Mouse (Mus musculus): ENCODE measurements around the gene Fam89b. TPM values are rescaled to one million over a fixed set of nuclear protein-coding genes. Genes with fewer than 3 reads are reported as not detected.

The Fam89b gene
- polyA plus RNA-seq, 1 experiment from 2014 or later: 68.6 TPM

DNA sequence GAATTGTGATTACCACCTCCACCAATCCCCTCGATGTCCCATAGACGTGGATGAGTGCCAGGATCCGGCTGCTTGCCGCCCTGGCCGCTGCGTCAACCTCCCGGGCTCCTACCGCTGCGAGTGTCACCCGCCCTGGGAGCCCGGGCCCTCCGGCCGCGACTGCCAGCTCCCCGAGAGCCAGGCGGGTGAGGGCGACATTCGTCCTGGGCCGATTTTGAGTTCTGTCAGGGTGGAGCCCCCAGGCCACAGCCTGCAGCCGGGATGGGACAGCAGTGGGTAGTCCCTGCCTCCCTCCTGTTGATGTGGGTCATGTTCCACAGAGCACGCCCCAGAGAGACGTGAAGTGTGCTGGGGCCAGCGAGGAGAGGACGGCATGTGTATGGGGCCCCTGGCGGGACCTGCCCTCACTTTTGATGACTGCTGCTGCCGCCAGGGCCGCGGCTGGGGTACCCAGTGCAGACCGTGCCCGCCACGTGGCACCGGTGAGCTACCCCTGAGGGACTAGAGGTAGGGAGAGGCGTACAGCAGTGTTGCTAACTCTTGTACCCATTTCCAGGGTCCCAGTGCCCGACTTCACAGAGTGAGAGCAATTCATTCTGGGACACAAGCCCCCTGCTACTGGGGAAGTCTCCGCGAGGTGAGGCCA is 27.7 kb upstream of the Fam89b start:
- peak overlapping the region; percentile 55 for H3K9ac ChIP-seq (ENCODE audit: low read length)

DNA sequence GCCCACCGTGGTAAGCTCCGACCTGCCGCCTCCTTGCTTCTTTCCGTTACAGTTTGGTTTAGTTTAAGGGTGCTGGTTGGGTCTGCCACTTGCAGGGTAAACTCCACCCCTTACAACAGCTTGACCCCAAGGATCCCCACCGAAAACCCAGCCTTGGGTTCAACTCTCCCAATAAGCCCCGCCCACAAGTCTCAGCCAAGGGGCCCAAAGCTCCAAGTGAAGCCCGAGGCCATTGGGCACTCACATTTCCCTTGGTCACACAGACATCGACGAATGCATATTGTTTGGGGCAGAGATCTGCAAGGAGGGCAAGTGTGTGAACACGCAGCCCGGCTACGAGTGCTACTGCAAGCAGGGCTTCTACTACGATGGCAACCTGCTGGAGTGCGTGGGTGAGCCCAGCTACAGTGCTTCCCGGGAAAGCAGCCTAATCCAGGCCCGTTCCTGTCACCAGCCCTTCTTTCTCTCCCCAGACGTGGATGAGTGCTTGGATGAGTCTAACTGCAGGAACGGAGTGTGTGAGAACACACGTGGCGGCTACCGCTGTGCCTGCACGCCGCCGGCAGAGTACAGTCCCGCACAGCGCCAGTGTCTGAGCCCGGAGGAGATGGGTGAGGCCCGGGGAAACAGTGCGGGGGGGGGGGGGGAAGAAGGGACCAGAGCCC is 27.0 kb upstream of the Fam89b start:
- Histone ChIP-seq H3K27me3 (ENCODE audit: control insufficient read depth, insufficient read depth, low read length) (peaks cover 8% of the 10 kb centered on the region; the same call in 1 of the 2 replicates), H3K4me1 (ENCODE audit: control insufficient read depth, insufficient read depth, low read length) (peaks cover 10% of the 10 kb centered on the region), H3K4me2 (ENCODE audit: low read depth, low read length) (peak overlapping the region; percentile 57), H3K36me3 (ENCODE audit: control insufficient read depth, insufficient read depth) (peaks cover 36% of the 10 kb centered on the region), H3K27ac (ENCODE audit: low read length) (no peak overlapping the region), H3K9me3 (replicated peaks; ENCODE audit: control insufficient read depth, low read length) (no peaks in the 10 kb centered on the region), H3K4me3 (ENCODE audit: low read length) (peak overlapping the region; percentile 28), H3K9ac (ENCODE audit: low read length) (peak overlapping the region; percentile 45)
- WGBS: 21% methylated on average over 29 of the region's 29 CpGs
- peak; percentile 54 for ATAC-seq (replicated peaks; ENCODE audit: extremely low read depth, insufficient read depth, low FRiP score)

More for the DNA sequence above, 27.7 kb upstream of the Fam89b start:
- H3K36me3 ChIP-seq (ENCODE audit: control insufficient read depth, insufficient read depth): peaks cover 37% of the 10 kb centered on the region
- peak overlapping the region; percentile 28 for H3K4me3 ChIP-seq (ENCODE audit: low read length)
- H3K9me3 ChIP-seq (replicated peaks; ENCODE audit: control insufficient read depth, low read length): no peaks in the 10 kb centered on the region
- peaks cover 8% of the 10 kb centered on the region for H3K4me1 ChIP-seq (ENCODE audit: control insufficient read depth, insufficient read depth, low read length)
- ATAC-seq (replicated peaks; ENCODE audit: extremely low read depth, insufficient read depth, low FRiP score): peak; percentile 34; the same call in 1 of the 2 replicates
- H3K27ac ChIP-seq (ENCODE audit: low read length): no peak overlapping the region
- H3K27me3 ChIP-seq (ENCODE audit: control insufficient read depth, insufficient read depth, low read length): peaks cover 6% of the 10 kb centered on the region; the same call in 1 of the 2 replicates
- peak overlapping the region; percentile 57 for H3K4me2 ChIP-seq (ENCODE audit: low read depth, low read length)
- 24% methylated on average over 36 of the region's 36 CpGs for WGBS

DNA sequence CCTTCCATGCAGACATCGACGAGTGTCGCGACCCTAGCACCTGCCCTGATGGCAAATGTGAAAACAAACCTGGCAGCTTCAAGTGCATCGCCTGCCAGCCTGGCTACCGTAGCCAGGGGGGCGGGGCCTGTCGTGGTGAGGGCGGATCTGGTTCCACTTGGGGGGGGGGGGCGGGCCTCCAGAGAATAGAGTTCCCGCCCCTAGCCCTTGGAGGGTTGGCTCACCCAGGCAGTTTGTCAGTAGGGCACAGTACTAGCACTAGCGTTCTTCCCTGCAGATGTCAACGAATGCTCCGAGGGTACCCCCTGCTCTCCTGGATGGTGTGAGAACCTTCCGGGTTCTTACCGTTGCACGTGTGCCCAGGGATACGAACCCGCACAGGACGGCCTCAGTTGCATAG is 22.3 kb upstream of the Fam89b start:
- H3K27me3 ChIP-seq (ENCODE audit: control insufficient read depth, insufficient read depth, low read length): peaks cover 31% of the 10 kb centered on the region
- no peak for ATAC-seq (replicated peaks; ENCODE audit: extremely low read depth, insufficient read depth, low FRiP score)
- WGBS: 20% methylated on average over 20 of the region's 20 CpGs
- 0 out of 2 replicates have a peak, but pooled peaks cover 2% of the 10 kb centered on the region for H3K36me3 ChIP-seq (ENCODE audit: control insufficient read depth, insufficient read depth)
- H3K9ac ChIP-seq (ENCODE audit: low read length): no peak overlapping the region
- H3K27ac ChIP-seq (ENCODE audit: low read length): no peak overlapping the region
- no peaks in the 10 kb centered on the region for H3K9me3 ChIP-seq (replicated peaks; ENCODE audit: control insufficient read depth, low read length)
- peaks cover 10% of the 10 kb centered on the region for H3K4me1 ChIP-seq (ENCODE audit: control insufficient read depth, insufficient read depth, low read length)
- H3K4me2 ChIP-seq (ENCODE audit: low read depth, low read length): no peak overlapping the region
- H3K4me3 ChIP-seq (ENCODE audit: low read length): no peak overlapping the region

DNA sequence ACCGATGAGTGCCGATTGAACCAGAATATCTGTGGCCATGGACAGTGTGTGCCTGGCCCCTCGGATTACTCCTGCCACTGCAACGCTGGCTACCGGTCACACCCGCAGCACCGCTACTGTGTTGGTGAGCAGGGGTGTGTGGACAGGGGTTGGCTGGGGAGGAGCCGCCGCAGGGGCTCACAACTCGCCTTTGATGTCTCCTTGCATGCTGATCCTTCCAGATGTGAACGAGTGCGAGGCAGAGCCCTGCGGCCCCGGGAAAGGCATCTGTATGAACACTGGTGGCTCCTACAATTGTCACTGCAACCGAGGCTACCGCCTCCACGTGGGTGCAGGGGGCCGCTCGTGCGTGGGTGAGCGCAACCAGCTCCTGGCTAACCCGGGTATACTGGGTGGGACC is 21.5 kb upstream of the Fam89b start:
- WGBS: 19% methylated on average over 22 of the region's 22 CpGs
- Histone ChIP-seq H3K4me2 (ENCODE audit: low read depth, low read length) (no peak overlapping the region), H3K9ac (ENCODE audit: low read length) (no peak overlapping the region), H3K4me1 (ENCODE audit: control insufficient read depth, insufficient read depth, low read length) (peaks cover 11% of the 10 kb centered on the region), H3K4me3 (ENCODE audit: low read length) (no peak overlapping the region), H3K27me3 (ENCODE audit: control insufficient read depth, insufficient read depth, low read length) (peaks cover 31% of the 10 kb centered on the region), H3K27ac (ENCODE audit: low read length) (no peak overlapping the region), H3K9me3 (replicated peaks; ENCODE audit: control insufficient read depth, low read length) (no peaks in the 10 kb centered on the region), H3K36me3 (ENCODE audit: control insufficient read depth, insufficient read depth) (0 out of 2 replicates have a peak, but pooled peaks cover 2% of the 10 kb centered on the region)
- no peak for ATAC-seq (replicated peaks; ENCODE audit: extremely low read depth, insufficient read depth, low FRiP score)

DNA sequence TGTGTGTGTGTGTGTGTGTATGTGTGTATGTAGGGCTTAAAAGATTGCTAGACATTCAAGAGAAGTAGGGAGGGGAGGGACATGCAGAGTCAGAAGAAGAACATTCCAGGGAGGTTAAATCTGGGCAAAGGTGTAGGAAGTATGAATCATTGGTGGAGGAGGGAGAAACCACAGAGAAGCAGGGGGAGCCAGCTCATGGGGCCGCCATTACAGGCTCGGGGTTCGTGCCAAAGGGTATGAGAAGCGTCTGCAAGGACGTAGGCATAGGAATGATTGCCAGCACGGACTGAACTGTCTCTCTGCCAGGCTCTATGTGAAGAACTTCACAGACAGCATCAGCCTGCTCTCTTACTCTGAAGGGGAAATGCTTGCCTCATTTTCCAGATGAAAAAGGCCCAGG is 20.0 kb upstream of the Fam89b start:
- no peak for ATAC-seq (replicated peaks; ENCODE audit: extremely low read depth, insufficient read depth, low FRiP score)
- H3K9ac ChIP-seq (ENCODE audit: low read length): no peak overlapping the region
- no peak overlapping the region for H3K4me3 ChIP-seq (ENCODE audit: low read length)
- 0 out of 2 replicates have a peak, but pooled peaks cover 2% of the 10 kb centered on the region for H3K36me3 ChIP-seq (ENCODE audit: control insufficient read depth, insufficient read depth)
- H3K27ac ChIP-seq (ENCODE audit: low read length): no peak overlapping the region
- no peak overlapping the region for H3K4me2 ChIP-seq (ENCODE audit: low read depth, low read length)
- no peaks in the 10 kb centered on the region for H3K9me3 ChIP-seq (replicated peaks; ENCODE audit: control insufficient read depth, low read length)
- H3K4me1 ChIP-seq (ENCODE audit: control insufficient read depth, insufficient read depth, low read length): peaks cover 18% of the 10 kb centered on the region
- 80% methylated on average over 6 of the region's 6 CpGs for WGBS
- H3K27me3 ChIP-seq (ENCODE audit: control insufficient read depth, insufficient read depth, low read length): peaks cover 32% of the 10 kb centered on the region

DNA sequence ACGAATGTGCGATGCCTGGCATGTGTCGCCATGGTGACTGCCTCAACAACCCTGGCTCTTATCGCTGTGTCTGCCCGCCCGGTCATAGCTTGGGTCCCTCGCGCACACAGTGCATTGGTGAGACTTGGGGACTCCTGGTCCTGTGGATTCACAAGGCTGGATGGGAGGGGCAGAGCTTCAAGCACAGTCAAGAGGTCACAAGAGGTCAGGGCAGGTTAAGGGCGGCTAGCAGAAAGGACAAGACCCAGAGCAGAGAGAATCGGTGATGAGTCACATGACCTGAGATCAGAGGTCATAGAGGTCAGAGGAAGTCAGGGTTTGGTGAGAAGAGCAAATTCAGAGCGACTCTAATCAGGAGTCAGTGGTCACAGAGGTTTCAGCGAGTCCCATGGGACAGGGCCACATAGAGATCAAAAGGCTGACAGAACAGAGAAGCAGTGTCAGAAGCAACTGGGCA is 17.5 kb upstream of the Fam89b start:
- Histone ChIP-seq H3K9ac (ENCODE audit: low read length) (no peak overlapping the region), H3K4me2 (ENCODE audit: low read depth, low read length) (no peak overlapping the region), H3K4me1 (ENCODE audit: control insufficient read depth, insufficient read depth, low read length) (peaks cover 35% of the 10 kb centered on the region), H3K9me3 (replicated peaks; ENCODE audit: control insufficient read depth, low read length) (no peaks in the 10 kb centered on the region), H3K27ac (ENCODE audit: low read length) (no peak overlapping the region), H3K4me3 (ENCODE audit: low read length) (no peak overlapping the region), H3K27me3 (ENCODE audit: control insufficient read depth, insufficient read depth, low read length) (peaks cover 32% of the 10 kb centered on the region), H3K36me3 (ENCODE audit: control insufficient read depth, insufficient read depth) (no peaks in the 10 kb centered on the region)
- ATAC-seq (replicated peaks; ENCODE audit: extremely low read depth, insufficient read depth, low FRiP score): no peak
- 40% methylated on average over 12 of the region's 12 CpGs for WGBS

DNA sequence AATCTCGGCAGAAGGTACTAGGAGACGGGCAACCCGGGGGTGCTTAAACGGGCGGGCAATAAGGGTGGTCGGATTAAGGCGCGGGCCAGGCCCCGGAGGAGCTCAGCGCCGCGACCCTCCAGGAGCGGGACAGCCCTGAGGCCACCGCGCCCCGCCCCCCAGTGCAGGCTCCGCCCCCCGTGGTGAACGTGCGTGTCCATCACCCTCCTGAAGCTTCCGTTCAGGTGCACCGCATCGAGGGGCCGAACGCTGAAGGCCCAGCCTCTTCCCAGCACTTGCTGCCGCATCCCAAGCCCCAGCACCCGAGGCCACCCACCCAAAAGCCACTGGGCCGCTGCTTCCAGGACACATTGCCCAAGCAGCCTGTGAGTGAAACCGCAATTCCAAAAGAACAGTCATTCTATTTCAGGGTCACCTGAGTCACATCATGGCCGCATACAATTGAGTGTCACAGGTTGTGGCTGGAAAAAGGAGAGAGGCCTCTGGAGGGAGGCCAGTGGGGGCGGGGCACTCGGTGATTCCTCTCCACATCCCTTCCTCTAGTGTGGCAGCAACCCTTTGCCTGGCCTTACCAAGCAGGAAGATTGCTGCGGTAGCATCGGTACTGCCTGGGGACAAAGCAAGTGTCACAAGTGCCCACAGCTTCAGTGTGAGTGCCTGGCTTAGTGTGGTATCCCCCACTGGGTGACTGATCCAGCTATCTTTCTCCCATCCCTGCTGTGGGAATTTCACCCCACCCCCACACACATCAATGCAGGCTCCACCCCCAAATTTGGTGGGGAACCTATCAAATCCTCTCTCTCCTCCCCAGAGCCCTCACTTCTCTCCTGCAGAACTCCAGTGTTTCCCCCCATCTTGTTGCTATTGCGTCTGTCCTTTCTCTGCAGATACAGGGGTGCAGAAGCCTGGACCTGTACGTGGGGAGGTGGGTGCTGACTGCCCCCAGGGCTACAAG is 16.6 kb upstream of the Fam89b start:
- H3K27me3 ChIP-seq (ENCODE audit: control insufficient read depth, insufficient read depth, low read length): peaks cover 27% of the 10 kb centered on the region
- ATAC-seq (replicated peaks; ENCODE audit: extremely low read depth, insufficient read depth, low FRiP score): no peak
- WGBS: 10% methylated on average over 36 of the region's 36 CpGs

DNA sequence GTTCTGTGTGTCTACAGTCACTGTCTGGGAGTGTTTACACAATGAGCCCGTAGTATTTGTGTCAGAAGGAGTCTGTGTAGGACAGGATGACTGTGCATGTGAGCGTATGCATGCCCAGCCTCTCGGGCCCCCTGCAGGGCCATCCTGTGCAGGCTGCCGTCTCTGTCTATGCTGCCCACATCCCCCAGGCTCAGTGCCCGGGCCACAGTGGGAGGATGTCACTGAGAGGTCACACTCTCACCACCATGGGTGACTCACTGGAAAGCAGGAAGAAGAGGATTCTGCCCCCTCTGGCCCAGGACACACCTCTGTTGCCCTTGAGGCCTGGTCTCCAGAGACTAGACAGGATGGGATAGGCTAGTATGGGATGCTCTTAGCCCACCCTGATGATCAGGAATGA is 14.1 kb upstream of the Fam89b start:
- Histone ChIP-seq H3K9ac (ENCODE audit: low read length) (peak overlapping the region; percentile 7; the same call in 1 of the 2 replicates), H3K27ac (ENCODE audit: low read length) (no peak overlapping the region), H3K36me3 (ENCODE audit: control insufficient read depth, insufficient read depth) (no peaks in the 10 kb centered on the region), H3K4me2 (ENCODE audit: low read depth, low read length) (peak overlapping the region; percentile 96), H3K4me1 (ENCODE audit: control insufficient read depth, insufficient read depth, low read length) (peaks cover 47% of the 10 kb centered on the region), H3K4me3 (ENCODE audit: low read length) (peak overlapping the region; percentile 85; the same call in 1 of the 2 replicates), H3K9me3 (replicated peaks; ENCODE audit: control insufficient read depth, low read length) (no peaks in the 10 kb centered on the region), H3K27me3 (ENCODE audit: control insufficient read depth, insufficient read depth, low read length) (peaks cover 8% of the 10 kb centered on the region)
- ATAC-seq (replicated peaks; ENCODE audit: extremely low read depth, insufficient read depth, low FRiP score): no peak
- WGBS: 46% methylated on average over 5 of the region's 5 CpGs

More for the DNA sequence above, 16.6 kb upstream of the Fam89b start:
- H3K4me2 ChIP-seq (ENCODE audit: low read depth, low read length): peak overlapping the region; percentile 56
- peak overlapping the region; percentile 58 for H3K9ac ChIP-seq (ENCODE audit: low read length)
- H3K4me1 ChIP-seq (ENCODE audit: control insufficient read depth, insufficient read depth, low read length): peaks cover 34% of the 10 kb centered on the region
- no peaks in the 10 kb centered on the region for H3K36me3 ChIP-seq (ENCODE audit: control insufficient read depth, insufficient read depth)
- peak overlapping the region; percentile 32 for H3K4me3 ChIP-seq (ENCODE audit: low read length)
- no peak overlapping the region for H3K27ac ChIP-seq (ENCODE audit: low read length)
- H3K9me3 ChIP-seq (replicated peaks; ENCODE audit: control insufficient read depth, low read length): no peaks in the 10 kb centered on the region

Measured in heart, embryonic 16.5 days (tissue).